Mouse (Mus musculus) spleen, adult 18-20 months (tissue): Measurements from ENCODE around the gene Rcor1.
"Not testable (repeated sequence)": the region's sequence is repeated elsewhere in the genome, so short reads cannot be mapped to it uniquely, and the experiment has no call there.

Source experiments
- DNase-seq, 2 experiments: peaks; one replicate each; pipeline ENCODE4 v3.0.0; 2022; ENCODE audit warnings: mixed read lengths in 2 of 2

Gene Rcor1

GRCm38 (mm10) chr12:111028176-111029167 is 10.7 kb upstream of the Rcor1 start:
- DNase-seq = no peak

- DNase-seq = no peak
Measured at GRCm38 (mm10) chr12:111029291-111029890, 9.8 kb upstream of the Rcor1 start.

- no peak for DNase-seq
Measured at GRCm38 (mm10) chr12:111032839-111033238, 6.3 kb upstream of the Rcor1 start.

GRCm38 (mm10) chr12:111035182-111035824 is 3.8 kb upstream of the Rcor1 start:
- DNase-seq = peak; percentile 67 to 76

- DNase-seq = no peak
Measured at GRCm38 (mm10) chr12:111036198-111036775, 2.9 kb upstream of the Rcor1 start.

GRCm38 (mm10) chr12:111037241-111038180 is 1.6 kb upstream of the Rcor1 start:
- DNase-seq = peak in 1 of 2 experiments; percentile 26

GRCm38 (mm10) chr12:111038231-111038975 is 748 bp upstream of the Rcor1 start:
- DNase-seq = peak; percentile 44 to 81

- DNase-seq = peak; percentile 40 to 55
Measured at GRCm38 (mm10) chr12:111039771-111040530, 800 bp downstream of the Rcor1 start.

GRCm38 (mm10) chr12:111040531-111040860 is 1.3 kb downstream of the Rcor1 start:
- no peak for DNase-seq

GRCm38 (mm10) chr12:111041196-111041595 is 2.0 kb downstream of the Rcor1 start:
- no peak for DNase-seq

- DNase-seq = no peak
Measured at GRCm38 (mm10) chr12:111042365-111042764, 3.2 kb downstream of the Rcor1 start.

GRCm38 (mm10) chr12:111044880-111045279 is 5.7 kb downstream of the Rcor1 start:
- DNase-seq = no peak

- DNase-seq = no peak
Measured at GRCm38 (mm10) chr12:111046866-111047265, 7.7 kb downstream of the Rcor1 start.

- no peak for DNase-seq
Measured at GRCm38 (mm10) chr12:111048201-111048600, 9.1 kb downstream of the Rcor1 start.

GRCm38 (mm10) chr12:111050256-111050655 is 11.1 kb downstream of the Rcor1 start:
- no peak for DNase-seq

GRCm38 (mm10) chr12:111063361-111063760 is 24.2 kb downstream of the Rcor1 start:
- DNase-seq = no peak

GRCm38 (mm10) chr12:111064220-111064619 is 25.1 kb downstream of the Rcor1 start:
- no peak for DNase-seq

- no peak for DNase-seq
Measured at GRCm38 (mm10) chr12:111065330-111065729, 26.2 kb downstream of the Rcor1 start.

GRCm38 (mm10) chr12:111067816-111068215 is 28.7 kb downstream of the Rcor1 start:
- no peak for DNase-seq

- not testable (repeated sequence) for DNase-seq
Measured at GRCm38 (mm10) chr12:111069299-111069698, 30.1 kb downstream of the Rcor1 start.
